Mouse (Mus musculus) spleen, postnatal 0 days (tissue): Measurements from ENCODE around the gene Olfr1443. TPM values are rescaled to one million over a fixed set of nuclear protein-coding genes. Genes with fewer than 3 reads are reported as not detected.

Source experiments
- polyA plus RNA-seq: library from polyadenylated mRNA; unstranded; fragments of >200 nt; fragmentation: Nextera tagmentation; extraction: Ambion mirVana; gene quantifications from 2 replicates; pipeline ENCODE4 v1.2.1, GENCODE M21; 2015

Gene Olfr1443
- not detected in 2 replicates for polyA plus RNA-seq

GRCm38 (mm10) chr19:12677812-12678211, at the start of gene Olfr1443:
Olfr1443 (plus strand) TSS chr19:12678112.

DNA sequence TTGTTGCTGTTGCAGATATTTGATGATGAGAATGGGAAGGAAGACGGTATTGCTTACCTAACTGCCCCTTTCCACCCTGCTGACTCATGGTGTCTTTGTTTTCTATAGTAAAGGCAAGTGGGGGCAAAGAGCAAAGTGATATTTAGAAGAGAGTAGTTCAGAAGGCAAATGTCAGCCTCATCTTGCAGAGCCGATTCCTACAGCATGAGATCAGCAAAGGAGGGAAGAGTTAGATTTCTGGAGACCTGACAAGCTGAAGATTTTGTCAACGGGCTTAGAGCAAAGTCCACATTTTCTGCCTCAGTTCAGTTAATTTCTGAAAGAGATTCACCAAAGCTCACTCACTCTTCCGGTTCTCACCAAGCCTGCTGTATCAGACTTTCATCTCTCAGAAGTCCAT, 44.7 kb upstream of the Olfr1443 start, which contains the start of gene Glyat:
TSS of gene Glyat (plus strand) at position 133 of the 400 bp plus-strand sequence.

GRCm38 (mm10) chr19:12670139-12670538, 7.8 kb upstream of the Olfr1443 start, which contains the start of gene Olfr1442:
Olfr1442 (plus strand) TSS chr19:12670439.

GRCm38 (mm10) chr19:12695590-12695989, 17.7 kb downstream of the Olfr1443 start, which contains the start of gene Keg1:
Keg1 (plus strand) TSS chr19:12695786.

Other genes with a start within 250 kb of the Olfr1443 start
- 7.0 and 8.6 TPM in 2 replicates for gene Mpeg1, start 217.3 kb upstream of the Olfr1443 start, polyA plus RNA-seq
- gene Dtx4, start 176.7 kb upstream of the Olfr1443 start, polyA plus RNA-seq, result 2.1 and 2.4 TPM in 2 replicates
- gene Fam111a, start 132.4 kb upstream of the Olfr1443 start, polyA plus RNA-seq, result 39.4 and 41.7 TPM in 2 replicates
- gene Gm4952, start 78.1 kb upstream of the Olfr1443 start, polyA plus RNA-seq, result not detected in 2 replicates
- not detected in 2 replicates for gene Glyat, start 44.8 kb upstream of the Olfr1443 start, polyA plus RNA-seq
- gene Olfr1442, start 7.7 kb upstream of the Olfr1443 start, polyA plus RNA-seq, result not detected in 2 replicates
- gene Keg1, start 17.7 kb downstream of the Olfr1443 start, polyA plus RNA-seq, result not detected in 2 replicates
- 0.99 and 1.1 TPM in 2 replicates for gene Cntf, start 87.5 kb downstream of the Olfr1443 start, polyA plus RNA-seq
- 11.3 and 11.6 TPM in 2 replicates for gene Zfp91, start 118.0 kb downstream of the Olfr1443 start, polyA plus RNA-seq
- gene Lpxn, start 118.1 kb downstream of the Olfr1443 start, polyA plus RNA-seq, result 5.1 and 7.8 TPM in 2 replicates
- gene Gm5244, start 168.6 kb downstream of the Olfr1443 start, polyA plus RNA-seq, result not detected in 2 replicates
- not detected in 2 replicates for gene Olfr1444, start 179.2 kb downstream of the Olfr1443 start, polyA plus RNA-seq
- gene Olfr1445, start 205.7 kb downstream of the Olfr1443 start, polyA plus RNA-seq, result not detected in 2 replicates
- gene Olfr1446, start 215.4 kb downstream of the Olfr1443 start, polyA plus RNA-seq, result not detected in 2 replicates
- not detected in 2 replicates for gene Olfr1447, start 225.6 kb downstream of the Olfr1443 start, polyA plus RNA-seq
- gene Olfr1448, start 246.3 kb downstream of the Olfr1443 start, polyA plus RNA-seq, result not detected in 2 replicates